Mouse (Mus musculus) kidney, postnatal 4 days (tissue): Measurements from ENCODE around the gene Lep.

Source experiments
- DNase-seq, 2 experiments: peaks; one replicate each; pipeline ENCODE4 v3.0.0; 2021; ENCODE audit warnings: mixed read lengths in 2 of 2

Gene Lep

DNA sequence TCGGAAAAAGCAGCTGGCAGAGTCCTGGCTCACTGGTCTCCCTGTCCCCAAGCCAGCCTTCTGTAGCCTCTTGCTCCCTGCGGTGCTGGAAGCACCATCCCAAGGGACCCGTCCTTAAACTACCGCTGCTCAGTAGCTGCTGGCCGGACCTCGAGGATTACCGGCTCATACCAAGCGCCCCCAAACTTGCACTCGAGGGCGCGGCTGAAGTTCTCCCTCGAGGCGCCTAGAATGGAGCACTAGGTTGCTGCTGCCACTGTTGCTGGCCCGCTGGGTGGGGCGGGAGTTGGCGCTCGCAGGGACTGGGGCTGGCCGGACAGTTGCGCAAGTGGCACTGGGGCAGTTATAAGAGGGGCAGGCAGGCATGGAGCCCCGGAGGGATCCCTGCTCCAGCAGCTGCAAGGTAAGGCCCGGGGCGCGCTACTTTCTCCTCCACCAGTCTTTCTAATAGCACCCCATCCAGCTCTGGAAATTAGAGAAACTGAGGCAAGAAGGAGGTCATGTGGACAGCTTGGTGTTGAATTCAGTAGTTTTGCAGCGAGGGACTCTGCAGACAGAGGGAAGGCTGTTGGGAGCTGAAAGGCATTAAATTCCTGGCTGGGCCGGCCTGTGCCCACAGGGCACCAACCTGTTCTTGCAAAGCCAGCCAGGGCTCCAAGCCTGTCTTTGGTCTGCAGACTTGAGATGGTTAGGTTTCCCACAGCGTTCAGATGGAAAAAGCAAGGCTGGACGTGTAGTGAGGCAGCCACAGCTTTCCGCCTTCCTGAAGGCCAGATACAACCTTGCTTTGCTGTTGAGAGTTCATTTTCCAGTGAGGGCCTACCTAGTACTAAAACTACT lies at the start of gene Lep:
TSS of gene Lep (plus strand) at position 375 of the 840 bp plus-strand sequence.
- DNase-seq = no peak

DNA sequence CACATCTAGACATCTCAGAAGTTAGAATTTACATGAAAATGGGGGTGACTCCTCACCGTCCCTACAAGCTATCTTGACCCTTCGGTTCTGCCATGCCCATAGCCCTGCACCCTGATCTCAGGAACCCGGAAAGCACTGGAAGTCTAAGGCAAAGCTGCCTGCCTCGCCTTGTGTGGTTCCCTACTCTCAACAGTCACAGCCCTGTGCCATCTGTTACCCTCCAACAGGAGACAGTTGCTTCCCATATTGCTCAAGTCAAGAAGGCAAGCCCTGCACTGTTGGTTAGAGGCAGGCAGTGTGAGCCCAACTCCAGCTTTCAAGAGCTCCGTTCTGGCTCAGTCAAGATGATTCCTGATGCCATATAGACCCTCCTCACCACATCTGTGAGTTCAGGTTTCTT lies 48.4 kb upstream of the Lep start:
- no peak for DNase-seq

DNA sequence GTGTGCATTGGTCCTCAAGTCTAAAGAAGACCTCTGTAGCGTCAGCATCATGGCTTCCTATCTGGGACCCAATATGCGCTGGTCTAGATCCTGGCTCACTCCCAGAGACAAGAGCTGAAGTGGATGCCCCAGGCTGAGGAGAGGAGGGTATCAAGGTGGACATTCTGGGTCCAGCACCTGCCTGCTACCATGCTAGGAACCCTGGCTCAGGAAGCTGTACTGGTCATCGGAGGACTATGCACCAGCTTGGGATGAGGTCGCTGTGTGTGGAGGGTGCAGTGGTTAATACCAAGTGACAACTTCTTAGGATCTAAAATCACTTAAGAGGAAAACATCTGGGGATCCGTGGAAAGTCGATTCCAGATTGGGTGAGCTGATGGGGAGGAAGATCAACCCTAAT lies 46.8 kb upstream of the Lep start:
- DNase-seq = no peak

DNA sequence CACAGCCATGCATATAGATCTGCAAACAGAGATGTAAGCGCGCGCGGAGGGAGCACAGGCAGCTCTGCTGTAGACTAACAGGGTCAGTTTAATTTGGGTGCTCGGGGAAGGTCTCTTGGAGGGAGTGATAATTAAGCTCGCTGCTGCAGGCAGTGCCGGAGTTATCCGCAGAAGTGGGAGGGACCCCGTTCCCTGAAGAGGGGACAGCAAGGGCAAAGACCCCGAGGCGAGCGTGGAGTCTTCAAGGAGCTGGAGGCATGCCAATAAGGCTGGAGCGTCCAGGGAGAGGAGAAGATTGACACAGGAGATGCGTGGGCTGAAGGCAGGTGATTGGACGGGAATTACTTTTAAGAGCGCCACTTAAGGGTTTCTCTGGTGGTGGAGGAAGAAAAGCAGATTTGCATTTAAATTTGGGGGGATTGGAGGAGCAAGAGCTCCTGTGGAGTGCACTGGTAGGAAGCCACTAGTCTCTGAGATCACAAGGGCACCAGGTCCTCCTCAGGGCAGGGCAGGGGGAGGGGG lies 43.1 kb upstream of the Lep start:
- peak; percentile 30 to 47 for DNase-seq

DNA sequence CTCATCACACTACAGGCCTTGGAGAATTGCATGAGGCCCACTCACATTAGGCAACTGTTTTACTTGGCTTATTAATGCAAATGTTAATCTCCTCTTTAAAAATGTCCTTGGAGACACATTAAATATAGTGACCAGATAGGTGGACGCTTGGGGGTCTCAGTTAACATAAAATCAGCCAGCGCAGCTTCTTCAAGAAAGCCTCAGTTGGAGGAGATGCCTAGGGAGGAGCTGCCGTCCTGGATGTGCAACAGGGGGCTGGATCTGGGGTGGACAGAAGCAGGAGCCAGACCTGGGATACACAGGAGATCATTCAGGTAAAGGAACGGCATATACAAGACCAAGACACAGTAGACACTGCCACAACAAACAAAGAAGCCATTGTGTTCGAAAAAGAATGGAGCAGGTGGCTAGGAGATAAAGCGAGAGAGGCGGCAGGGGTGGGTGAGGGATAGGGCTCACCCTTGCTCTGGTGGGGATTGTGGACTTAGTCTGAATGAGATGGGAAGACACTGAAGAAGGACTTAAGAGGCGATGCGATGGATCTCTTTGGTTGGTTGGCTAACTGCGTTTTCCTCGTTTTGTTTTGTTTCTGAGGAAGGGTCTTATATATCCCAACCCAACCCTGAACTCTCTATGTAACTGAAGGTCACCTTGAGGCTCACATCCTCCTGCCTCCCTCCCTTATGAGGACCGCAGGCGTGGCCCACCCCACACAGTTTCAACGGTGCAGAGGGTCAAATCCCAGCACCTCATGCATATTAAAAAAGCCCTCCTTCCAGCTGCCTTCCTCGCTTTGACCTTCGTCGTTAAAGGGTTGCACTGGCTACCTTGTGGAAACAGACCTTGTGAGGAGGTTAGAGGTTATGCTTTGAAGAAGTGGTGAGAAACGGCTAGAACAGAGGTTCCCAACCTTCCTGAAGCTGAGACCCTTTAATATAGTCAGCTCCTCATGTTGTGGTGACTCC lies 40.0 kb upstream of the Lep start:
- no peak for DNase-seq

DNA sequence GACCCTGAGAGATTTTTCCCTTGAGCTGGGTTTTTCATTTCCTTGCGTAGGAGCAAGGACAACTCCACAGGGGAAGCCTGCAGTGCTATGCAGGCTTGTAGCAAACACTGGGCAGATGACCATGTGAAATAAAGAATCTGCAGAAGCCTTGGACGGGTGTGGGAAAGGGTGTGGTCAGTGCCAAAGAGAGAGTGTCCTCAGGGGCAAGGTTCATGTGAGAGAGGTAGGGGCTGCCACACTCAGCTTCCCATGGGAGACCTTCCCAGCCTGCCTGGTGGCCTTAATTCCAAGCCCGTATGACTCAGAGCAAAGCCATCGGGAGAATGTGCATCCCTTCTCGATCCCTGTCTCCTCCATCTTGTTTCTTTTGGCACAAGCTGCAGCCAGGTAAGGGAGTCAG lies 39.1 kb upstream of the Lep start:
- DNase-seq = no peak

DNA sequence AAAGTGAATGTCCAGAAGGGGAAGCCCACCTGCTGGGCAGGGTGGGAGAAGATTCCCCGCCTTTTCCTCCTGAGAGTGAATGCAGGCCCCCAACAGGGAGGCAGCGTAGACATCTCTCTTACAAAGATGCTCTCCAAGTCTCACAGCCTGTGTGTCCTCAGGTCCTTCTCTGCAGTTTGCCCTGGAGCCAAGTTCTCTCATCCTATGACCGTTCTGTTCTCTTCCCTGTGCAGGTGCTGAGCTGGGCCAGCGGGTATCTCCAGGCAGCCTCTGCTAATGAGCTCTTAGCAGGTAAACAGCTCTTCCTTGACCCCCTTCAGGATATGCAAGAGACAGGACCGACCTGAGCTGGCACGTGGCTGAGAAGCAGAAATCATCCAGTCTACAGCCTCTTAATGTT lies 38.5 kb upstream of the Lep start:
- DNase-seq = no peak

DNA sequence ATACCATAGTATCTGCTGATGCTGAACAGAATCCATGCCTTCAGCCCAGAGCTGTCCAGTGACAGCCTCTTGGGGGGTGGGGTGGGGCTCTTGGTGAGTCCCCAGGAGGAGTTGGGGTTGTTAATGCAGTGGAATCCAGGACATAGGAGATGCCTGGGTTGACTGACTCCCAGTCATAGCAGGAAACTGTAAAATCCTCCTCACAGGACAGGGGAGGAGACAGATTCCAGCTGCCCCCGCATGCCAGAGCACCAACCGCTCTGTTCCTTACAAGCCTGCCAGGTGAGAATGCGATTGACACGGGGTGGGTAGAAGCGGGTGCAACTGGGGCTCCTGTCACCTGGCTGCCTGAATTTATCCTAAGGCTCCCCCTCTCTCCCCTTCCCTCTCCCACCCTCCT lies 37.9 kb upstream of the Lep start:
- DNase-seq = peak; percentile 34 to 37

DNA sequence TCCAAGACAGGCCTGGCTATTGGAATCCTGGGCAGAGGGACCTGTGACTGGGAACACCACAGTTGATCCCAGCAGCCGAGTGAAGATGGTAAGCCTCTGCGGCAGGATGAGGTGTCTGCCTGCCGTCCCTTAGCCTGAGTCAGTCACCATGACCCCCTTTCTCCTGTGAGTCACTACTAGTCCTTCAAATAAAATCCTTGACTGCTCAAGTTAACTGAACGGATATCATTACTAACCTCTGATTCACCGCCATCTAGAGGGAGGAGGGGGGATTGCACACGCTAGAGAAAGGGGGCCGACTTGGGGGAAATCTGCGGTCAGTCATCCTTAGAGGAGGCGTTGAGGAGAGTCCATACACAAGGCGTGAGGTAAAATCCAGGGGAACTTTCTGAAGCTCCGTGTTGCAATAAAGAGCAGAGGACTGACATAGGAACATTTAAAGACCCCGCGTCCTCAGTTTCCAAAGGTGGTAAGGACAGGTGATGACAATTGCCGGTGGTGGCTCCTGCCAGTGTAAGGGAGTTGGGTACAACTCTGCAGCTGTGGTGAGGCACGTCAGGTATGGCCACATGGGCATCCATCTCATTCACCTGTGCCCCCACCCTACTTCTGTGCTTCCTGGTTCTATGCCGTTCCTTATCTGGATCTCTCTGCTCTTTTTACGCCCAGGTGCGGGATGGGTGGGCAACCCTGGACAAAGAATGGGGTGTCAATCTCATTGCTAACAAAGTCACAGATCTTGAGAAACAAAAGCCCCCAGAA lies 36.6 kb upstream of the Lep start:
- peak; percentile 81 to 84 for DNase-seq

DNA sequence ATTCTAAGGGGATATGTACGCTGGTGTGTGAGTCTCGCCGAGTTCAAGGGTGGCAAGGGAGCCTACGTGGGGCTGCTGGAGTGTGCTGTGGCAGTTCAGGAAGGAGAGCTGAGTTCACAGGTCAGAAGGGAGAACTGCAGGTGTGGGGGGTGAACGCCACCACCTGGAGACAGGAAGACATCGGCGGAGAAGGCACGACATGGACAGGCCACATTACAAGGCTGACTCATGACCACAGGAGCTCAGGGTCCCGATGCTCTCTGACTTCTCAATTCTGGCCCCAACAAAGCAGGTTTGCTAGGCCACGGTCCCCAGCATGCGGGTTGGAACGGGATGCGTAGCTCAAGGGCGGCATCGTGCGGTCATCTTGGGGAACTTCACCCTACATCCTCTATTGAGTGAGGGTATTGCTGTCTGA lies 36.0 kb upstream of the Lep start:
- peak; percentile 84 for DNase-seq

DNA sequence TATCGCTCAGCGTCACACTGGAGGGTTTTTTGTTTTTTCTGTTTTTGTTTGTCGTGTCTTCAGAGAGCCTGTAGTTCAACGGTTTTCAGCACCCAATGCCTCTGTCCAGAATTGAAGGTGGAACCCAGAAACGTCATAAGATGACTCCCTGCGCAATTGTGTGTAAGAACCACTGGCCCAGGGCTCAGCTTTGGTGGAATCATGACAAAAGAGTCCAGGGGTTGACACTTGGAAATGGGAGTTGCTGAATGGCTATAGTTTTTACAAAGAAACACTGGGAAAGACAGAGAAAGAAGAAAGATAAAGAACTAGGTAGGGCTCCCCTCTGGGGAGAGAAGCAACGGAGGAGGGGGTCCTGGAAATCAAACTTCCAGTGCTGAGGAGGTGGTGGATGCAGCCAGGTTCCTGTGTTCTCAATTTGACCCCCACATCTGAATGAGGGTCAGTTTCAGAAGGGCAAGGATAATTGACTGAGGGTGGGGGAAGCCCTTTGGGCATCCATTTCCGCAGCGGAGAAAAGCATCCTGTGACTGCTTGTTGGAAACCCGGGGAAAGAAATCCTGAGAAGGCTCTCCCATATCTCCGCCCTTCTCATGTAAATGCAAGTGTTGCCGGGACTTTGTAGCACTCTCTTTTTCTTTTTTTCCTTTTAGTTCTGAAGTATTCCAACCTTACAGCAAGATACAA lies 34.1 kb upstream of the Lep start:
- DNase-seq = no peak

DNA sequence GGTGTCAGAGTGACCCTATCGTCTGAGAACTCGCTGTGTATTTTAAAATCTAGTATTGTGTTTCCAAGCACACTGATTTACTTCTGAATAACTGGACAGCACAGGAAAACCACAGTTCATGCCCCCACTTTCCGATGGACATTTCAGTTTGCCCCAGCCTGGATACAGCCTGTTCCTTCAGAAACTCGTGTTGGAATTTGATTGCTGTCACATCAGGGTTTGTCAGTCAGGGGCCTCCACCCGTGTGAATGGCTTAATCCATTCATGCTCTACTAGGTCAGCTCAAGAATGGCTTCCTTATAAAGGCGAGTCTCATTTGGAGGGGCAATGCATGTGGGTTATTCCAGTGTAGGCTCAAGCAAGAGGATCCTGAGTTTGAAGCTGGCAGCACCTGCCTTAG lies 33.3 kb upstream of the Lep start:
- no peak for DNase-seq

DNA sequence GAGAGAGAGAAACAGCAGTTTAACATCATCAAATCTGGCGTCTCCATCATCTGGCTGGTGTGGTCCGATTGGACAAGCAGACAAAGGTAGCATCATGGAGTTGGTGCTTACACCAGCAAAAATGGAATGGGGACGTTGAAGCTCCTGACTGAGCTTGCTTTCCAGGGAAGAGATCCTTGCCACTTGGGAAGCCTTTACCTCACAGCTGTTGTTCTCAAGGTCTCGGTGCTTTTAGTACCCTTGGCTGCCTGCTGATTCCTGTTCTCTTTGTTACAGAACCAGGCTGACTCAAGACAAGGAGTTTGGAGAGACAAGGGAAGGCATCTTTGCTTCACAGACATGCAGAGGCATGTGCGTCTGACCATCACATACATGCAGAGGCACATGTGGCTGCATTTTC lies 31.9 kb upstream of the Lep start:
- DNase-seq = no peak

DNA sequence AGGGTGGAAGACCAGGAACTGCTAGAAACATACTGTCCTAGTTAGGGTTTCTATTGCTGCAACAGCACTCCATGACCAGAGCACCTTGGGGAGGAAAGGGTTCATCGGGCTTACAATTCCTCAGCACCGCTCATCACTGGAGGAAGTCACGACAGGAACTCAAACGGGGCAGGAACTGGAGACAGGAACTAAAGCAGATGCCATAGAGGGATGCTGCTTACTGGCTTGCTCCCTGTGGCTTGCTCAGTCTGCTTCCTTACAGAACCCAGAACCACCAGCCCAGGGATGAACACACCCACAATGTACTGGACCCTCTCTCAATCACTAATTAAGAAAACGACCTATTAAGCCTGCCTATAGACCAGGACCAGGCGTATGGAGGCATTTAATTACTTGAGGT lies 30.5 kb upstream of the Lep start:
- no peak for DNase-seq

DNA sequence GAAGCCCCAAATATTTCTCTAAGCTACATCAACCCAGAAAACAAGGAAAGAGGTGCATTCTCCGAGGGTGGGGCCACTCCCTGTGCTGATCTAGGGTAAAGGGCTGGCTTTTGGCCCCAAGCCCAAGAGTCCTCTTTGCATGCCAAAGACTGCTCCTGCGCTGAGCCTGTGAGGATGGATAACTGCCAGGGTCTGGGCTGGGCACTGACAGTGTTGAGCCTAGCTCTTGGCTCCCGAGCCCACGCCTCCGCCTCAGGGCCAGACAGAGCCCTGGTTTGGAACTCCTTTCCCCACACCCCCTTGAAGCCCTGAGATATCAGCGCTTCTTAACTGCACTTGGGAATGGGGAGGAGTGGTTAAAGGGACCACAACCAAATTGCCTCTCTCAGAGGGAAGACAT lies 28.8 kb upstream of the Lep start:
- DNase-seq = peak; percentile 24

DNA sequence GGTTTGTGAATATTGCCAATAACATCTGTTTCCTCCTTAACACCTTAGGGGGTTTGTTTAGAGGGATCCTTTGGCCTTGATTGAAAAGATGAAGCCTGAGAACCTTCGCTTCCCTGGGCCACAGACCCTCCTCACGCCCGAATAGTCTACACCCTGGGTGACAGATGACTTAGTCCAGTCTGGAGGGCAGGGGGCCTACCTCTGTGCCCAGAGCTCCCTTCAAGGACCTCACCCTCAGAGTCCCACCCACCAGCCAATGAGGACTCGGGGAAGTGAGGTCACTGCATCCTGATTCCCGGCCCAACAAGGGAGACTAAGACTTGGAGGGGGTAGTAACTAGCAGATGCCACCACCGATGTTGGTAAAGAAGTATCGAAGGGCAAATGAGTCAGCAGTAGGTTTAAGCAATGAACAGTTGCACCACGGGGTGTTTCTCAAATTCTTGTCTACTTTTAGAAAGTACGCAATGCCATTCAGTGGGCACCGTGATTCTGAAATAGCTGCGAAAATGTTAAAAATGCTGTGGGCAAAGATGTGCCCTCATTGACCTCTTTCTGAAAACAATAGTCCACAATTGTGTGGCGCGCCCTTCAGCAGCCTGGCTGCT lies 28.2 kb upstream of the Lep start:
- no peak for DNase-seq

DNA sequence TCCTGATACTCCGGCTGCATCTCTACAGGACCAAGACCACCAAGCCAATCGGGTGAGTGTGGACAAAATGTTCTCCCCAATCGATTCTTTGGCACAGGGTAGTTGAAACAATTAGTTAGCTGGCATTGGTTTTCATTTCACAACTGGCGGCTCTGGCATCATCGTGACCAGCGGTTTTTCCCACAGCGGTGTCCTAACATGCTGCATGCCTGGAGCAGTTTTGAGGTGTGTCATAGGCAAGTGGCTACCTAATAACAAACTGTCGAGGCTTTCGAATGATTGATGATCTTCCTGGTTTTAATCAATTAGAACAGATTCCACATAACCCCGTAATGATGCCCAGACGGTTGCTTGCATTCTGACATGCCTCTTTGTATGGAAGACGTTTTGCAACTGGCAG lies 27.6 kb upstream of the Lep start:
- DNase-seq = no peak

DNA sequence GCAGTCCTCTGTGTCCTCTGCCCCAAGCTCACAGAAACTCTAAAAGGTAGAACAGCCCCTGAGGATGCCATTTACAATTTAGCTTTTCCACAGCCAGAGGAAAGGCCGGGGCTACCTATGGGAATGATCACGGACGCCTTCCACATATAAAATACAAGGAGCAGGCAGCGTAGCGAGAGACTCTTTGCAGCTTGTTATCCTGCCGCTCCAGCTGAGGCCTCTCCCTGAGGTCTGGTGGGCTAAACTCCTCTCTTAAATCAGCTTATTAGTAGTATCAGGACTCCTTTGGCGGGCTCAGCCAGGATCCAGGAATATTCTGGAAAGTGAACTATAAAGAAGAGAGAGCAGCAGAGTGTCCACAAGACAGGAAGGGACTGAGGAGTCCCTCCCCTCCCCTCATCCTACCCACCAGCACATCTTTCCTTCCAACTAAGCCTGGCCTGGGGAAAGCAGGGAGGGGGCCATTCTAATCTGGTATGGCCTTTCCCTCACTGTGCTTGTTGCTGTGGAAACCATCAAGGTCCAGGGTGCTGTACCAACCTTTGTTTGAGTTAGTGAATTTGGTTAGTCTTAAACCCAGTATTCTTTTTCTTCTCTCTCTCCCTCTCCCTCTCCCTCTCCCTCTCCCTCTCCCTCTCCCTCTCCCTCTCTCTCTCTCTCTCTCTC lies 25.9 kb upstream of the Lep start:
- DNase-seq = no peak

DNA sequence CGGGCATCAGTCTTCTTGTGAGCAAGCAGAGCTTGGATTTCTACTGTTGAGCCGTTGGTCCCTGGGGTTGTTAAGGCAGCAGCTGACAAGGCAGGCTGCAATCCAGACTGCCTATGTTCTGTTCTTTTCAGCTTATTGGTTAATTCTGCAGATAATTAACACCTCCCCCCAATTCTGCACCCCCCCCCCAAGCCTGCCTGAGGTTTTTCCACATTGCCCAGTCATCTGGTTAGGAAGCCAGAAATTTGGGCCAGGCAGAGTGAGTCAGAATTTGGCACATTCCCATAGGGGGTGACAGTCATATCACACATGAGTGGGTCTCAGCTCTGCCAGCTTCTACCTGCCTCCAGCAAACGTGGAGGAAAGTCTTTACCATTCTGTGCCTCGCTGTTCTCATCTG lies 23.3 kb upstream of the Lep start:
- DNase-seq = no peak

DNA sequence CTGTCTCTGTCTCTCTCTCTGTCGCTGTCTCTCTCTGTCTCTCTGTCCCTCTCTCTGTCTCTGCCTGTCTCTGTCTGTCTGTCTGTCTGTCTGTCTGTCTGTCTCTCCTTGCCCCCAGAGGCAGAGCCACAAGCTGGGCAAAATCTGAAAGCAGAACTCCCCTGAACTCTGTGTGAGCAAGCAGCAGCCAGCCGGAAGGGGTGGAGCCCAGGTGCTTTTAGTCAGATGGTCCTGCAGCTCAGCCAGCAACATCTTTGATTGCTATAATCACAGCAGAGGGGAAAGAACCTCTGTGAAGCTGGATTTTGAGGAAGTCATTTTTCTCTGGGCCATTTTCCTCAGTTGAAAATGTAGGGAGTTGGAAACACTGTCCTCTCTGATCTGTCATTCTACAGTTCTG lies 19.8 kb upstream of the Lep start:
- no peak for DNase-seq

DNA sequence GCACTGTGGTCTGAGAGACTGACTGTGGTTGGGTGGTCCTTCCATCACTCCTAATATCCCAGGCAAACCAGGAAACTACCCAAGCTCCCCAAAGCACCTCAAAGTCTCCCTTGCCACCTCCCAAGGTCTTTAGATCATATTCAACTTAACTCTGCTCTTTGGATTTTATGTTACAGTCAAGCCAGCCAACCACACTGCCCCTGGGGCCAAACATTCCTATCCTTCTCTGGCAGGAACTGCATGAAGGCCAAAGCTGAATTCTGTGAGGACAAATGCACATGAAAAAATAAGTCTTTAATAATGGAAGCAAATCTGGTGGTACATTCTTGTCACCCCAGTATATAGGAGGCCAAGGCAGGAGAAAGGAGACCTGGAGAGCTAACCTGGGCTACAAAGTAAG lies 16.0 kb upstream of the Lep start:
- DNase-seq = no peak
